Mouse (Mus musculus) heart, adult 2 months (tissue): ENCODE data around the gene Hist1h2be. TPM values are rescaled to one million over a fixed set of nuclear protein-coding genes. Genes with fewer than 3 reads are reported as not detected.
A peak's percentile ranks its signal among the peaks of the same experiment; 100 is the strongest.
"Not testable (repeated sequence)": the region's sequence is repeated elsewhere in the genome, so short reads cannot be mapped to it uniquely, and the experiment has no call there.

ENCODE experiments used
- DNase-seq, 2 experiments: peaks; one replicate each; pipeline ENCODE4 v3.0.0; 2021
- H3K27ac ChIP-seq: fragments of 200-600 bp; 2 replicates; pipeline ENCODE4 v1.8.1; 2022
- H3K27me3 ChIP-seq: fragments of 200-500 bp; 2 replicates; pipeline ENCODE4 v1.6.1; 2012; ENCODE audit warnings: mild to moderate bottlenecking, low read length, inconsistent platforms, mixed read lengths; ENCODE audit not compliant: control insufficient read depth, insufficient read depth
- H3K36me3 ChIP-seq: fragments of 200-500 bp; 2 replicates; pipeline ENCODE4 v1.6.1; 2012; ENCODE audit warnings: low read length, inconsistent platforms; ENCODE audit not compliant: control insufficient read depth, insufficient read depth
- H3K4me1 ChIP-seq: fragments of 200-500 bp; 2 replicates; pipeline ENCODE4 v1.6.1; 2011; ENCODE audit warnings: low read length; ENCODE audit not compliant: control insufficient read depth, insufficient read depth
- H3K4me3 ChIP-seq: fragments of 200-600 bp; 2 replicates; pipeline ENCODE4 v1.8.1; 2022
- H3K79me2 ChIP-seq: fragments of 200-500 bp; replicated peaks from 2 replicates; pipeline ENCODE4 v1.6.1; 2012; ENCODE audit warnings: mild to moderate bottlenecking, inconsistent platforms, low read length, moderate library complexity, mixed read lengths; ENCODE audit not compliant: control insufficient read depth, insufficient read depth
- H3K9ac ChIP-seq: fragments of 200-500 bp; 2 replicates; pipeline ENCODE4 v1.6.1; 2012; ENCODE audit warnings: low read depth, mild to moderate bottlenecking, control low read depth, inconsistent platforms, low read length, mixed read lengths
- CTCF ChIP-seq: fragments of 200-600 bp; IDR thresholded peaks from 2 replicates; pipeline ENCODE4 v1.8.1; 2022; ENCODE audit warnings: antibody characterized with exemption, mild to moderate bottlenecking, moderate library complexity
- EP300 ChIP-seq: fragments of 200-500 bp; IDR thresholded peaks from 2 replicates; pipeline ENCODE4 v1.6.1; 2011; ENCODE audit warnings: low read depth, low read length, control low read depth; ENCODE audit not compliant: insufficient read depth
- POLR2A ChIP-seq: fragments of 200-500 bp; IDR thresholded peaks from 2 replicates; pipeline ENCODE4 v1.6.1; 2011; ENCODE audit warnings: mild to moderate bottlenecking, low read depth, low read length, control low read depth; ENCODE audit not compliant: insufficient read depth
- WGBS: fragments of 180-500 bp; shearing (Covaris S2); methylation state at CpG from one replicate; pipeline ENCODE4 v1.1.7; 2018; 5-methylcytosine and 5-hydroxymethylcytosine counted together
- intact Hi-C: fragments of 180-260 bp; cut with DNase I; formaldehyde crosslinking; loops from one replicate; pipeline ENCODE4 v1.15.1; 2025
- polyA plus RNA-seq: library from polyadenylated mRNA; depleted of rRNA; stranded (reverse); fragments of >200 nt; gene quantifications from 2 replicates; pipeline ENCODE4 v1.2.3, GENCODE M21; 2012
- total RNA-seq, 2 experiments: library from RNA; stranded (reverse); gene quantifications; 2 replicates each; pipeline ENCODE4 v1.2.3; 2021

Gene Hist1h2be
- total and polyA plus RNA-seq, 3 experiments: 2.4 to 9.8 (median 8.8) TPM

GRCm38 (mm10) chr13:23554393-23554792, 66.5 kb downstream of the Hist1h2be start:
- Histone ChIP-seq H3K36me3 (no peaks in the 10 kb centered on the region; the same call in 1 of the 2 replicates), H3K27ac (peak overlapping the region; percentile 79), H3K4me3 (peak overlapping the region; percentile 65), H3K4me1 (peaks cover 2% of the 10 kb centered on the region), H3K9ac (peak overlapping the region; percentile 41; the same call in 1 of the 2 replicates), H3K79me2 (no peaks in the 10 kb centered on the region), H3K27me3 (no peaks in the 10 kb centered on the region)
- DNase-seq: no peak
- intact Hi-C loops: no loop called here
- WGBS: 15% methylated on average over 9 of the region's 9 CpGs
- no peak for TF ChIP-seq POLR2A

- no peak within 1 kb of the TSS for H3K9ac ChIP-seq
- no peak within 1 kb of the TSS for H3K27ac ChIP-seq
- TF ChIP-seq POLR2A (no peak), EP300 (no peak), CTCF (no peak)
- intact Hi-C loops: no loop called here
- DNase-seq: no peak
- H3K79me2 ChIP-seq: no peaks in the 10 kb centered on the region
- no peaks in the 10 kb centered on the region; the same call in 1 of the 2 replicates for H3K36me3 ChIP-seq
- H3K4me3 ChIP-seq: no peak within 1 kb of the TSS
- H3K4me1 ChIP-seq: peaks cover 2% of the 10 kb centered on the region
- no peaks in the 10 kb centered on the region for H3K27me3 ChIP-seq
Observed at GRCm38 (mm10) chr13:23552962-23553361, 68.0 kb downstream of the Hist1h2be start, which contains the start of gene Hist1h1d. TSS of gene Hist1h1d (plus strand) at chr13:23553262.

- intact Hi-C loops: no loop called here
- no peaks in the 10 kb centered on the region for H3K27me3 ChIP-seq
- H3K4me1 ChIP-seq: peaks cover 2% of the 10 kb centered on the region
- WGBS: 43% methylated on average over 8 of the region's 8 CpGs
- DNase-seq: no peak
- H3K4me3 ChIP-seq: peak overlapping the region; percentile 49
- no peak overlapping the region for H3K9ac ChIP-seq
- no peaks in the 10 kb centered on the region; the same call in 1 of the 2 replicates for H3K36me3 ChIP-seq
- peak overlapping the region; percentile 64 for H3K27ac ChIP-seq
- no peaks in the 10 kb centered on the region for H3K79me2 ChIP-seq
- no peak for TF ChIP-seq CTCF
- no peak for TF ChIP-seq EP300
- no peak for TF ChIP-seq POLR2A
Observed at GRCm38 (mm10) chr13:23551931-23552914, 68.7 kb downstream of the Hist1h2be start.

- H3K79me2 ChIP-seq, H3K4me1 ChIP-seq, H3K36me3 ChIP-seq, intact Hi-C loops, H3K27me3 ChIP-seq: not testable (repeated sequence)
- H3K9ac ChIP-seq: peak within 1 kb of the TSS; percentile 78
- peak; percentile 73 to 86 for DNase-seq
- TF ChIP-seq CTCF (peak; percentile 74), POLR2A (peak; percentile 82), EP300 (peak; percentile 63)
- H3K27ac ChIP-seq: peak within 1 kb of the TSS; percentile 64
- under 1% methylated on average over 47 of the region's 47 CpGs for WGBS
- H3K4me3 ChIP-seq: peak within 1 kb of the TSS; percentile 49
Observed at GRCm38 (mm10) chr13:23551146-23551834, 69.6 kb downstream of the Hist1h2be start, which contains the start of gene Hist1h4f. TSS of gene Hist1h4f (minus strand) at chr13:23551648.

- no peaks in the 10 kb centered on the region for H3K79me2 ChIP-seq
- H3K27me3 ChIP-seq: no peaks in the 10 kb centered on the region
- 21% methylated on average over 3 of the region's 3 CpGs for WGBS
- peak overlapping the region; percentile 49 for H3K4me3 ChIP-seq
- DNase-seq: no peak
- H3K9ac ChIP-seq: no peak overlapping the region
- peak overlapping the region; percentile 64 for H3K27ac ChIP-seq
- TF ChIP-seq CTCF (no peak), EP300 (no peak), POLR2A (no peak)
- no peaks in the 10 kb centered on the region for H3K36me3 ChIP-seq
- intact Hi-C loops: no loop called here
- H3K4me1 ChIP-seq: no peaks in the 10 kb centered on the region; the same call in none of the 2 replicates
Observed at GRCm38 (mm10) chr13:23550761-23551145, 70.2 kb downstream of the Hist1h2be start.

GRCm38 (mm10) chr13:23546694-23547093, 74.2 kb downstream of the Hist1h2be start:
- H3K4me3 ChIP-seq: no peak overlapping the region
- no peak overlapping the region for H3K9ac ChIP-seq
- no peaks in the 10 kb centered on the region for H3K36me3 ChIP-seq
- H3K27ac ChIP-seq: no peak overlapping the region
- no peak for TF ChIP-seq POLR2A
- 81% methylated on average over 5 of the region's 5 CpGs for WGBS
- H3K4me1 ChIP-seq: no peaks in the 10 kb centered on the region; the same call in 1 of the 2 replicates
- no peak for DNase-seq
- intact Hi-C loops: no loop called here
- no peaks in the 10 kb centered on the region for H3K79me2 ChIP-seq
- H3K27me3 ChIP-seq: no peaks in the 10 kb centered on the region

GRCm38 (mm10) chr13:23544787-23545120, 76.2 kb downstream of the Hist1h2be start:
- not testable (repeated sequence) for DNase-seq, H3K79me2 ChIP-seq

More at GRCm38 (mm10) chr13:23544787-23545120, 76.2 kb downstream of the Hist1h2be start:
- not testable (repeated sequence) for H3K27me3 ChIP-seq, H3K27ac ChIP-seq, H3K36me3 ChIP-seq, H3K4me1 ChIP-seq
- H3K4me3 ChIP-seq: peak overlapping the region; percentile 81
- intact Hi-C loops: loop anchor here (2.0 kb wide), 1 partner anchor 14 kb away; the partner anchor contains the start of gene Hist1h4h
- 0% methylated on average over 13 of the region's 14 CpGs for WGBS
- H3K9ac ChIP-seq: peak overlapping the region; percentile 60
